In the genomic region with DNA sequence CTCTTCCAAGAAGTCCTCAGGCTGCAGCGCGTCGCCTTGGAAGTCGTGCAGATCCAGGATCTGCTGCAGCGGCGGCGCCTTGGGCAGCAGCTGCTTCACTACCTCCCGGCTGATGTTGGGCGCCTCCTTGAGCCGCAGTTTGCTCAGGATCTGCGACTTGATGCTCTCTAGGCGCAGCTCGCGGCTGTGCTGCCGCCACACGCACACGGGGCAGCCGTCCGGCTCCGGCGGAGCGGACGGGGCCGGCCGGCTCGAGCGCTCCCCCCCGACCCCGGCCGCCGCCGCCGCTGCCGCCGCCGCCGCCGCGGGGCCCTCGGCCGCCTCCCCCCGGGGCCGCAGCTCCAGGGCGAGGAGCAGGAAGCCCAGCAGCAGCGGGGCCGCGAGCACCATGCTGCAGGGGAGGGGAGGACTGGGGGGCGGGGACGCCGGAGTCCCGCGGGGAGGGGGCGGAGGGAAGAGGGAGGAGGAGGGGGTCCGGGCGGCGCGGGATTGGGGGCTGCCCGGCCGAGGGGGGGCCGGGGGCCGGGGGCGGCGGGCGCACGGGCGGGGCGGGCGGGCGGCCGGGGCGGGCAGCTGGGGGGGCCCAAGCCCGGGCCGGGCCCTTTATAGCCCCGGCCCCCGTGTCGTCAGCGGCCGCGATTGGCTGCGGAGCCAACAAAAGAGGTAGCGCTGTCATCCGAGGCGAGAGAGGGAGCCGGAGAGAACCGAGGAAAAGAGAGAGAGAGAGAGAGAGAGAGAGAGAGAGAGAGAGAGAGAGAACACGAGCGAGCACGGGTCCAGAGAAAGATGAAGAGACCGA, we compare ENCODE assay signal across 8 mouse cellular contexts. TPM values are rescaled to one million over a fixed set of nuclear protein-coding genes. Genes with fewer than 3 reads are reported as not detected.
DNase-seq lines count a peak whose midpoint lies in the region; ATAC-seq and TF ChIP-seq lines count a peak whose summit lies in the region.

A gene (minus strand): TSS at position 423 of the 799 bp plus-strand sequence.

- peak within 1 kb of the TSS; percentile 96 for H3K4me2 ChIP-seq in heart, embryonic 14.5 days (ENCODE audit: low read length)
- H3K4me2 ChIP-seq in lung, embryonic 14.5 days: peak within 1 kb of the TSS; percentile 93

- peaks cover 22 to 40% of the 10 kb centered on the region in 2 experiments for H3K4me1 ChIP-seq in heart, embryonic 14.5 days (ENCODE audit: control insufficient read depth in 2 of 2, insufficient read depth in 2 of 2, low read length in 2 of 2)
- H3K4me1 ChIP-seq in lung, embryonic 14.5 days (ENCODE audit: insufficient read depth): peaks cover 14% of the 10 kb centered on the region

- peak; percentile 63 for DNase-seq in A20 (ENCODE audit: low read depth, low spot score)
- DNase-seq in CD4-positive, CD25-positive, alpha-beta regulatory T cell, adult 2 months (ENCODE audit: low read depth, low spot score): peak; percentile 80
- peak; percentile 87 for DNase-seq in embryo, embryonic 10 days (ENCODE audit: low spot score)
- peak in 1 of 2 experiments; percentile 61 for DNase-seq in layer of hippocampus, adult 18-20 months (ENCODE audit: low spot score in 2 of 2)
- DNase-seq in lung, embryonic 14.5 days: peak; percentile 91
- DNase-seq in urinary bladder, postnatal 25 days (ENCODE audit: low spot score): no peak

- 1% methylated on average over 63 of the region's 89 CpGs for WGBS in heart, embryonic 14.5 days
- under 1% methylated on average over 72 of the region's 89 CpGs for WGBS in lung, embryonic 14.5 days

- H3K9me3 ChIP-seq in heart, embryonic 14.5 days (ENCODE audit: control insufficient read depth, low read length): no peaks in the 10 kb centered on the region
- H3K9me3 ChIP-seq in lung, embryonic 14.5 days (ENCODE audit: low read depth, low read length): no peaks in the 10 kb centered on the region

- H3K4me3 ChIP-seq in heart, embryonic 14.5 days (ENCODE audit: control insufficient read depth in 1 of 2, insufficient read depth in 1 of 2, low read depth in 1 of 2, low read length in 2 of 2): peak within 1 kb of the TSS; percentile 60 to 73
- H3K4me3 ChIP-seq in lung, embryonic 14.5 days (ENCODE audit: low read depth, low read length): peak within 1 kb of the TSS; percentile 60

- peak within 1 kb of the TSS; percentile 82 for H3K9ac ChIP-seq in heart, embryonic 14.5 days (ENCODE audit: low read length)
- H3K9ac ChIP-seq in lung, embryonic 14.5 days: peak within 1 kb of the TSS; percentile 83

- peak within 1 kb of the TSS; percentile 34 to 85; a peak in 3 of 4 replicates for H3K27ac ChIP-seq in heart, embryonic 14.5 days (replicated peaks in 1 of 2; ENCODE audit: control insufficient read depth in 1 of 2, insufficient read depth in 1 of 2, low read depth in 2 of 2, low read length in 2 of 2)
- H3K27ac ChIP-seq in lung, embryonic 14.5 days (ENCODE audit: low read depth): peak within 1 kb of the TSS; percentile 90

- TF ChIP-seq CTCF in lung, embryonic 14.5 days (IDR thresholded peaks at IDR 0.05; ENCODE audit: low read depth): no peak

- peak; percentile 75 for ATAC-seq in heart, embryonic 14.5 days (ENCODE audit: insufficient number of reproducible peaks, insufficient read depth, low FRiP score, low read depth)
- ATAC-seq in lung, embryonic 14.5 days (ENCODE audit: insufficient read depth): peak; percentile 84
- ATAC-seq in neutrophil, adult 5-6 weeks (ENCODE audit: extremely low read depth, insufficient number of reproducible peaks, low FRiP score, poor library complexity, severe bottlenecking): no peak

- peaks cover 14% of the 10 kb centered on the region for H3K27me3 ChIP-seq in heart, embryonic 14.5 days (ENCODE audit: control insufficient read depth, insufficient read depth, low read length)
- 0 out of 2 replicates have a peak, but pooled peaks cover 11% of the 10 kb centered on the region for H3K27me3 ChIP-seq in lung, embryonic 14.5 days (ENCODE audit: insufficient read depth, low read length)

- H3K36me3 ChIP-seq in heart, embryonic 14.5 days (ENCODE audit: control insufficient read depth, insufficient read depth, low read length): 0 out of 2 replicates have a peak, but pooled peaks cover 2% of the 10 kb centered on the region
- H3K36me3 ChIP-seq in lung, embryonic 14.5 days (ENCODE audit: insufficient read depth): 0 out of 2 replicates have a peak, but pooled peaks cover 9% of the 10 kb centered on the region

RNA-seq across cellular contexts. Expression of the gene that starts here (rescaled TPM):
- polyA plus RNA-seq in heart, embryonic 14.5 days (2014; fragmentation: Nextera tagmentation; extraction: Ambion mirVana): 2.3 and 3.4 TPM in 2 replicates
- total RNA-seq in layer of hippocampus, adult 18-20 months (2021): 10 to 100 TPM; 18.2 to 18.9 TPM
- 3.5 and 4.5 TPM in 2 replicates for polyA plus RNA-seq in lung, embryonic 14.5 days (2014; fragmentation: Nextera tagmentation; extraction: Ambion mirVana)
- 19.9 and 22.1 TPM in 2 replicates for total RNA-seq in neutrophil, adult 5-6 weeks (2017)
